Mouse (Mus musculus) cerebellum, adult 2 months (tissue): ENCODE data around the gene Spry1.

Source experiments
- CTCF ChIP-seq: fragments of 200-500 bp; IDR thresholded peaks from 2 replicates; pipeline ENCODE4 v1.5.1; 2011; ENCODE audit warnings: low read depth, mild to moderate bottlenecking, control low read depth, low read length, moderate library complexity, borderline replicate concordance; ENCODE audit not compliant: insufficient read depth
- POLR2A ChIP-seq: fragments of 200-500 bp; IDR thresholded peaks from 2 replicates; pipeline ENCODE4 v1.6.1; 2011; ENCODE audit warnings: low read length, control low read depth, borderline replicate concordance; ENCODE audit not compliant: insufficient read depth

DNA sequence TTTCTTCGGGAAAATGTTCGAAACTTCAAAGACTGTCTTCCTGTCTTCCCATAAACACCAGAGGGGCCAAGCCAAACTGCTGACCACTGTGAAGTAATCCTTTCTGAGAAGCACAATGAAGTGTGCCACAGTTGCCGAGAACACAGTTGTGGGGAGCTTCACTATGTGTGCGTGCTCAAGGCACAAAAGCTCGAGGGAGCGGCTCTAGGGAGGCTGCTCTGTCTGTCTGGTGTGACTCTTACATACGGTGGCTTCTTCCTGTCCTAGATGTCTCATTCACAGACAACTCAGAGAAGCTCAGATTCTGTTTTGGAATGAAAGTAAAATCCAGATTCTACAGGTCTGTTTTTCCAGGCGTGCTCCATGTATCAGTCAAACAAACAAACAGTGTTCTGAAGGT is 36.5 kb downstream of the Spry1 start:
- TF ChIP-seq POLR2A (no peak), CTCF (no peak)
